Mouse (Mus musculus): Measurements from ENCODE around the gene Acbd5.

- no peak for TF ChIP-seq EP300 (IDR thresholded peaks at IDR 0.05; ENCODE audit: insufficient read depth, low read depth, low read length)
- no peak for TF ChIP-seq CTCF (IDR thresholded peaks at IDR 0.05; ENCODE audit: low read depth, low read length)
- no peak for TF ChIP-seq POLR2A (IDR thresholded peaks at IDR 0.05; ENCODE audit: insufficient read depth, low read length)
Measured at GRCm38 (mm10) chr2:23076783-23077182, 8.8 kb downstream of the Acbd5 start.

All from ES-Bruce4 (cell line).